Comparison of ENCODE assay signal across 27 mouse cellular contexts in genomic region chr10:115626678-115627077, GRCm38 (mm10). TPM values are rescaled to one million over a fixed set of nuclear protein-coding genes. Genes with fewer than 3 reads are reported as not detected.
"Had no signal": no experiment of that assay in that cellular context is flagged by ENCODE, and none has a peak within 500 bp of the region (broad histone marks: within the 10 kb centered on the region; RNA-seq: fewer than 3 reads in every experiment).

No protein-coding gene starts in this region.

- H3K9ac ChIP-seq: heart, embryonic 12.5 days; hindbrain, embryonic 13.5 days; hindbrain, embryonic 15.5 days; intestine, embryonic 15.5 days; limb, embryonic 12.5 days had no signal

- H3K4me2 ChIP-seq: heart, embryonic 12.5 days; hindbrain, embryonic 13.5 days; hindbrain, embryonic 15.5 days; intestine, embryonic 15.5 days; limb, embryonic 12.5 days had no signal

- H3K27me3 ChIP-seq: heart, embryonic 12.5 days; hindbrain, embryonic 13.5 days; hindbrain, embryonic 15.5 days; intestine, embryonic 15.5 days; limb, embryonic 12.5 days had no signal

- H3K9me3 ChIP-seq: heart, embryonic 10.5 days; heart, embryonic 12.5 days; hindbrain, embryonic 13.5 days; hindbrain, embryonic 15.5 days; intestine, embryonic 15.5 days; limb, embryonic 10.5 days; limb, embryonic 12.5 days had no signal

- H3K36me3 ChIP-seq: heart, embryonic 10.5 days; heart, embryonic 12.5 days; hindbrain, embryonic 13.5 days; hindbrain, embryonic 15.5 days; intestine, embryonic 15.5 days; limb, embryonic 10.5 days; limb, embryonic 12.5 days had no signal

- H3K4me1 ChIP-seq: heart, embryonic 10.5 days; hindbrain, embryonic 13.5 days; hindbrain, embryonic 15.5 days; intestine, embryonic 15.5 days had no signal

- H3K27ac ChIP-seq: gastrocnemius, adult 2 months; heart, embryonic 10.5 days; hindbrain, embryonic 13.5 days; hindbrain, embryonic 15.5 days; intestine, embryonic 15.5 days; layer of hippocampus, adult 2 months; left cerebral cortex, adult 2 months; limb, embryonic 10.5 days; limb, embryonic 12.5 days had no signal

- DNase-seq: gastrocnemius, adult 2 months; gastrocnemius, postnatal 10 days; gastrocnemius, postnatal 25 days; heart, adult 18-20 months; heart, postnatal 10 days; heart, postnatal 4 days; kidney, adult 18-20 months; kidney, adult 8-10 months; kidney, postnatal 10 days; kidney, postnatal 25 days; kidney, postnatal 4 days; liver had no signal

- ATAC-seq: inflammation-experienced regulatory T-cells, adult 6 months; intestine, embryonic 15.5 days; intestine, postnatal 0 days had no signal

- H3K4me3 ChIP-seq: gastrocnemius, adult 2 months; heart, embryonic 10.5 days; heart, embryonic 12.5 days; hindbrain, embryonic 13.5 days; hindbrain, embryonic 15.5 days; intestine, embryonic 15.5 days; layer of hippocampus, adult 2 months; left cerebral cortex, adult 2 months; limb, embryonic 10.5 days; limb, embryonic 12.5 days had no signal

RNA-seq across cellular contexts. Expression of gene A930009A15Rik, which starts 56.9 kb away (rescaled TPM):
- polyA plus RNA-seq: heart, embryonic 10.5 days; heart, embryonic 12.5 days; heart, embryonic 14.5 days; heart, embryonic 16.5 days; inflammation-experienced regulatory T-cells, adult 6 months; intestine, embryonic 15.5 days; intestine, postnatal 0 days; kidney, embryonic 16.5 days; limb, embryonic 10.5 days; limb, embryonic 12.5 days; limb, embryonic 14.5 days had no signal
